Mouse (Mus musculus) cerebellum, adult 2 months (tissue): ENCODE measurements around the gene Sik3.

Experiments used
- CTCF ChIP-seq: fragments of 200-500 bp; IDR thresholded peaks from 2 replicates; pipeline ENCODE4 v1.5.1; 2011; ENCODE audit warnings: low read depth, mild to moderate bottlenecking, control low read depth, low read length, moderate library complexity, borderline replicate concordance; ENCODE audit not compliant: insufficient read depth
- POLR2A ChIP-seq: fragments of 200-500 bp; IDR thresholded peaks from 2 replicates; pipeline ENCODE4 v1.6.1; 2011; ENCODE audit warnings: low read length, control low read depth, borderline replicate concordance; ENCODE audit not compliant: insufficient read depth

DNA sequence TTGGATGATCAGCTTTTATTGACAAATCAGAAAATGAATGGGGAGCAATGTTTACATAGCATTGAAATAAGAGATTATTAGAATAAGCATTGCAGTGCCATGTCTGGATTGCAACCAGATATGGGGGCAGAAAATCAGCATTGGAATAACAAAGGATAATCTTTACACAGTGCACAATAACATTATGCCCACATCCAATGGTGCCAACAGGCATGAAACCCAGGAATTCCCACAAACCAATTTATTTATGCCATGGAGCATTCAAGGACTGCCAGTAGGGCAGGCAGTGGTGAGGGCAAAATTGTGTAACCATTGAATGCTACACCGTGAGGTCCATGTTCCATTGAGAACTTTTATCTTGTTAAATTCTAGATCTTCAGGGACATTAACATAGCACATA, 129.4 kb downstream of the Sik3 start:
- TF ChIP-seq POLR2A, result no peak
- no peak for TF ChIP-seq CTCF
